Comparison of ENCODE assay signal across 36 mouse cellular contexts in genomic region chr13:56243104-56243503, GRCm38 (mm10). TPM values are rescaled to one million over a fixed set of nuclear protein-coding genes. Genes with fewer than 3 reads are reported as not detected.
"Had no signal": no experiment of that assay in that cellular context is flagged by ENCODE, and none has a peak within 500 bp of the region (broad histone marks: within the 10 kb centered on the region; RNA-seq: fewer than 3 reads in every experiment).

No protein-coding gene starts in this region.

- H3K4me3 ChIP-seq: heart, adult 2 months; heart, embryonic 13.5 days; heart, embryonic 15.5 days; hindbrain, embryonic 10.5 days; hindbrain, embryonic 12.5 days; intestine, embryonic 15.5 days; limb, embryonic 10.5 days; limb, embryonic 12.5 days; liver, embryonic 13.5 days; liver, embryonic 15.5 days had no signal

- H3K36me3 ChIP-seq: heart, embryonic 13.5 days; heart, embryonic 15.5 days; hindbrain, embryonic 10.5 days; hindbrain, embryonic 12.5 days; intestine, embryonic 15.5 days; limb, embryonic 10.5 days; limb, embryonic 12.5 days; liver, embryonic 13.5 days; liver, embryonic 15.5 days had no signal

- H3K27ac ChIP-seq: heart, adult 2 months; heart, embryonic 13.5 days; heart, embryonic 15.5 days; hindbrain, embryonic 10.5 days; hindbrain, embryonic 12.5 days; hindbrain, embryonic 14.5 days; intestine, embryonic 15.5 days; limb, embryonic 10.5 days; limb, embryonic 12.5 days; liver, embryonic 13.5 days; liver, embryonic 15.5 days had no signal

- H3K9ac ChIP-seq: heart, embryonic 13.5 days; heart, embryonic 15.5 days; hindbrain, embryonic 12.5 days; hindbrain, embryonic 14.5 days; intestine, embryonic 15.5 days; limb, embryonic 12.5 days; liver, embryonic 13.5 days; liver, embryonic 15.5 days; liver, postnatal 0 days had no signal

- DNase-seq: gastrocnemius, postnatal 14 days; gastrocnemius, postnatal 36 days; heart, adult 11 months; heart, adult 2 months; heart, postnatal 14 days; heart, postnatal 36 days; kidney, adult 18-20 months; kidney, adult 8-10 months; kidney, postnatal 14 days; kidney, postnatal 36 days; layer of hippocampus, postnatal 36 days; liver; liver, embryonic 13.5 days; liver, postnatal 0 days had no signal

- H3K4me1 ChIP-seq: heart, embryonic 15.5 days; hindbrain, embryonic 12.5 days; intestine, embryonic 15.5 days; limb, embryonic 12.5 days; liver, embryonic 13.5 days; liver, embryonic 15.5 days had no signal

- H3K9me3 ChIP-seq: heart, embryonic 15.5 days; hindbrain, embryonic 12.5 days; intestine, embryonic 15.5 days; limb, embryonic 10.5 days; liver, embryonic 13.5 days; liver, embryonic 15.5 days had no signal

RNA-seq across cellular contexts. Expression of gene Neurog1, which starts 8.9 kb away (rescaled TPM):
- total RNA-seq: gastrocnemius, adult 18-20 months; gastrocnemius, adult 8-10 months; gastrocnemius, postnatal 14 days; gastrocnemius, postnatal 36 days; heart, adult 2 months; heart, postnatal 14 days; heart, postnatal 36 days; layer of hippocampus, postnatal 10 days; left cerebral cortex, adult 8-10 months; left cerebral cortex, postnatal 10 days had no signal
- polyA plus RNA-seq: gonadal fat pad, adult 2 months; heart, adult 2 months; heart, embryonic 13.5 days; heart, embryonic 15.5 days; heart, postnatal 0 days; hindbrain, embryonic 14.5 days; inflammation-experienced regulatory T-cells, adult 6 months; intestine, embryonic 15.5 days; intestine, postnatal 0 days; kidney, embryonic 14.5 days; kidney, embryonic 16.5 days; large intestine, adult 2 months; limb, embryonic 10.5 days; limb, embryonic 12.5 days; liver, embryonic 11.5 days; liver, embryonic 13.5 days; liver, embryonic 15.5 days; liver, postnatal 0 days had no signal

RNA-seq across cellular contexts. Expression of gene Cxcl14, which starts 53.2 kb away (rescaled TPM):
- polyA plus RNA-seq: inflammation-experienced regulatory T-cells, adult 6 months had no signal
